Mouse (Mus musculus) brain, embryonic 18.5 days (tissue): ENCODE measurements around the gene Dcaf11.

Source experiments
- DNase-seq: peaks from one replicate; pipeline ENCODE4 v3.0.0-alpha.2; 2012; ENCODE audit warnings: low read depth, low spot score

Dcaf11 gene

GRCm38 (mm10) chr14:55559799-55560201 lies at the start of gene Dcaf11:
Dcaf11 (plus strand) TSS chr14:55560006.
- peak; percentile 87 for DNase-seq

- no peak for DNase-seq
Observed at GRCm38 (mm10) chr14:55510125-55510731, 49.6 kb upstream of the Dcaf11 start, which contains the start of gene Cpne6. Cpne6 (plus strand) TSS chr14:55510445.

GRCm38 (mm10) chr14:55511037-55511436 lies 48.8 kb upstream of the Dcaf11 start:
- DNase-seq, result no peak

- no peak for DNase-seq
Observed at GRCm38 (mm10) chr14:55513927-55514326, 45.9 kb upstream of the Dcaf11 start.

- DNase-seq, result no peak
Observed at GRCm38 (mm10) chr14:55515846-55516245, 44.0 kb upstream of the Dcaf11 start.

- DNase-seq, result no peak
Observed at GRCm38 (mm10) chr14:55518897-55519296, 40.9 kb upstream of the Dcaf11 start.

- DNase-seq, result no peak
Observed at GRCm38 (mm10) chr14:55519604-55520003, 40.2 kb upstream of the Dcaf11 start.

- DNase-seq, result no peak
Observed at GRCm38 (mm10) chr14:55520451-55521361, 39.1 kb upstream of the Dcaf11 start.

GRCm38 (mm10) chr14:55524062-55524461 lies 35.7 kb upstream of the Dcaf11 start:
- DNase-seq, result no peak

- no peak for DNase-seq
Observed at GRCm38 (mm10) chr14:55524785-55525184, 35.0 kb upstream of the Dcaf11 start, which contains the start of gene Nrl. Nrl (minus strand) TSS chr14:55524981.

GRCm38 (mm10) chr14:55526674-55527073 lies 33.1 kb upstream of the Dcaf11 start:
- DNase-seq, result no peak

GRCm38 (mm10) chr14:55527940-55528339 lies 31.9 kb upstream of the Dcaf11 start:
- DNase-seq, result no peak

- DNase-seq, result no peak
Observed at GRCm38 (mm10) chr14:55536116-55536745, 23.6 kb upstream of the Dcaf11 start.

- no peak for DNase-seq
Observed at GRCm38 (mm10) chr14:55540067-55540786, 19.6 kb upstream of the Dcaf11 start, which contains the start of gene Pck2. Pck2 (plus strand) TSS chr14:55540266.

- DNase-seq, result no peak
Observed at GRCm38 (mm10) chr14:55540787-55541321, 19.0 kb upstream of the Dcaf11 start.

- no peak for DNase-seq
Observed at GRCm38 (mm10) chr14:55542268-55542667, 17.5 kb upstream of the Dcaf11 start.

- DNase-seq, result no peak
Observed at GRCm38 (mm10) chr14:55544334-55544733, 15.5 kb upstream of the Dcaf11 start.

GRCm38 (mm10) chr14:55550191-55550590 lies 9.6 kb upstream of the Dcaf11 start:
- DNase-seq, result no peak

- no peak for DNase-seq
Observed at GRCm38 (mm10) chr14:55551347-55551746, 8.5 kb upstream of the Dcaf11 start.

- DNase-seq, result no peak
Observed at GRCm38 (mm10) chr14:55551794-55552193, 8.0 kb upstream of the Dcaf11 start.

- DNase-seq, result no peak
Observed at GRCm38 (mm10) chr14:55554635-55555034, 5.2 kb upstream of the Dcaf11 start.
